Comparison of ENCODE assay signal across 8 mouse cellular contexts in genomic region chr11:3895458-3895857, GRCm38 (mm10). TPM values are rescaled to one million over a fixed set of nuclear protein-coding genes. Genes with fewer than 3 reads are reported as not detected.
DNase-seq lines count a peak whose midpoint lies in the region; ATAC-seq and TF ChIP-seq lines count a peak whose summit lies in the region.

No protein-coding gene starts in this region.

- no peaks in the 10 kb centered on the region for H3K36me3 ChIP-seq in erythroblast, embryonic 14.5 days (ENCODE audit: control insufficient read depth)
- peaks cover 38% of the 10 kb centered on the region for H3K36me3 ChIP-seq in C2C12 (ENCODE audit: control insufficient read depth, insufficient read depth)
- peaks cover 9% of the 10 kb centered on the region; the same call in 1 of the 2 replicates for H3K36me3 ChIP-seq in forebrain, postnatal 0 days (ENCODE audit: insufficient read depth)
- H3K36me3 ChIP-seq in liver, postnatal 0 days (replicated peaks; ENCODE audit: insufficient read depth, low read length) = no peaks in the 10 kb centered on the region

- no peak for ATAC-seq in erythroblast, adult 5-6 weeks (replicated peaks; ENCODE audit: low FRiP score, poor library complexity, severe bottlenecking)
- ATAC-seq in forebrain, postnatal 0 days = no peak; the same call in 1 of the 2 replicates
- no peak for ATAC-seq in liver, postnatal 0 days
- no peak for ATAC-seq in erythroid progenitor cell, adult 5-6 weeks (replicated peaks; ENCODE audit: low FRiP score, poor library complexity, severe bottlenecking)

- peak overlapping the region; percentile 46 for H3ac ChIP-seq in C2C12 (ENCODE audit: control insufficient read depth, insufficient read length, low read depth)

- TF ChIP-seq EP300 in liver, postnatal 0 days (IDR thresholded peaks at IDR 0.05; ENCODE audit: low read depth) = no peak

- H3K27ac ChIP-seq in forebrain, postnatal 0 days (ENCODE audit: low read depth, low read length) = peak overlapping the region; percentile 82
- no peak overlapping the region for H3K27ac ChIP-seq in liver, postnatal 0 days (ENCODE audit: low read depth)

- 4% methylated on average over 10 of the region's 10 CpGs for WGBS in forebrain, postnatal 0 days
- WGBS in liver, postnatal 0 days (ENCODE audit: insufficient replicate concordance) = 3% methylated on average over 10 of the region's 10 CpGs

- peaks cover 14% of the 10 kb centered on the region for H3K4me1 ChIP-seq in erythroblast, embryonic 14.5 days (ENCODE audit: control insufficient read depth)
- peaks cover 8% of the 10 kb centered on the region for H3K4me1 ChIP-seq in forebrain, postnatal 0 days (ENCODE audit: insufficient read depth)
- H3K4me1 ChIP-seq in liver, postnatal 0 days (ENCODE audit: insufficient read depth) = peaks cover 11% of the 10 kb centered on the region

- DNase-seq in forebrain, postnatal 0 days = no peak
- DNase-seq in liver, postnatal 0 days = no peak
- no peak for DNase-seq in urinary bladder, adult 2 months (ENCODE audit: low spot score)
- no peak for DNase-seq in frontal cortex, adult 2 months (ENCODE audit: extremely low spot score in 1 of 2, low spot score in 1 of 2)

- H3K4me3 ChIP-seq in erythroblast, embryonic 14.5 days (replicated peaks) = peak overlapping the region; percentile 62
- H3K4me3 ChIP-seq in C2C12 (ENCODE audit: insufficient read depth, poor library complexity, severe bottlenecking) = peak overlapping the region; percentile 62
- peak overlapping the region; percentile 52 for H3K4me3 ChIP-seq in forebrain, postnatal 0 days (ENCODE audit: low read depth, low read length)
- H3K4me3 ChIP-seq in liver, postnatal 0 days (ENCODE audit: low read depth, low read length) = peak overlapping the region; percentile 45

- TF ChIP-seq CTCF in C2C12 (IDR thresholded peaks at IDR 0.05; ENCODE audit: control insufficient read depth, insufficient read depth, insufficient read length) = no peak
- no peak for TF ChIP-seq CTCF in forebrain, postnatal 0 days (IDR thresholded peaks at IDR 0.05; ENCODE audit: low read depth)
- TF ChIP-seq CTCF in liver, postnatal 0 days (IDR thresholded peaks at IDR 0.05; ENCODE audit: low read depth) = no peak

- H3K27me3 ChIP-seq in erythroblast, embryonic 14.5 days (ENCODE audit: control insufficient read depth) = peaks cover 14% of the 10 kb centered on the region
- H3K27me3 ChIP-seq in C2C12 (ENCODE audit: control insufficient read depth, insufficient read depth, insufficient read length) = no peaks in the 10 kb centered on the region
- H3K27me3 ChIP-seq in forebrain, postnatal 0 days (ENCODE audit: insufficient read depth, low read length) = no peaks in the 10 kb centered on the region
- H3K27me3 ChIP-seq in liver, postnatal 0 days (ENCODE audit: insufficient read depth, low read length) = no peaks in the 10 kb centered on the region

- no peaks in the 10 kb centered on the region for H3K9me3 ChIP-seq in erythroblast, embryonic 14.5 days (ENCODE audit: control insufficient read depth, low read length)
- H3K9me3 ChIP-seq in forebrain, postnatal 0 days (ENCODE audit: low read length) = no peaks in the 10 kb centered on the region
- no peaks in the 10 kb centered on the region for H3K9me3 ChIP-seq in liver, postnatal 0 days (ENCODE audit: low read length)

- H3K9ac ChIP-seq in forebrain, postnatal 0 days = peak overlapping the region; percentile 68
- H3K9ac ChIP-seq in liver, postnatal 0 days (replicated peaks) = no peak overlapping the region

- H3K79me3 ChIP-seq in C2C12 (ENCODE audit: low read depth) = peaks cover 28% of the 10 kb centered on the region

- peaks cover 49% of the 10 kb centered on the region for H3K79me2 ChIP-seq in C2C12 (ENCODE audit: control insufficient read depth, insufficient read depth)

- peak overlapping the region; percentile 88 for H3K4me2 ChIP-seq in forebrain, postnatal 0 days (ENCODE audit: low read depth)
- peak overlapping the region; percentile 78 for H3K4me2 ChIP-seq in liver, postnatal 0 days (ENCODE audit: low read depth, low read length)

TF ChIP-seq in C2C12, 6 proteins besides CTCF, POLR2A, EP300 and RAD21 (continues in another document):
- no peak for TF ChIP-seq MYOD1 (IDR thresholded peaks at IDR 0.05; ENCODE audit: control insufficient read depth, insufficient read length, low read depth)
- no peak for TF ChIP-seq CEBPB (IDR thresholded peaks at IDR 0.05; ENCODE audit: low read depth)
- TF ChIP-seq FOSL1 (IDR thresholded peaks at IDR 0.05; ENCODE audit: insufficient read depth, low read length, poor library complexity, severe bottlenecking) = no peak
- TF ChIP-seq USF1 (IDR thresholded peaks at IDR 0.05; ENCODE audit: low read depth) = no peak
- no peak for TF ChIP-seq MAX (IDR thresholded peaks at IDR 0.05)

RNA-seq across cellular contexts. Expression of gene Dusp18, which starts 0.4 kb away (rescaled TPM):
- polyA plus RNA-seq in erythroblast, embryonic 14.5 days (2012) = not detected in 2 replicates
- not detected in 2 replicates for total RNA-seq in erythroblast, adult 5-6 weeks (2015; ENCODE audit: low replicate concordance)
- total RNA-seq in erythroblast, adult 5-6 weeks (2017; ENCODE audit: low replicate concordance) = 0.09 TPM in 1 of 2 replicates, not detected in the other
- 9.9 TPM for polyA plus RNA-seq in C2C12 (2012; fragmentation: generic; extraction: Trizol)
- total RNA-seq in forebrain, postnatal 0 days (2014; rRNA removed) = 19.5 and 25.3 TPM in 2 replicates
- polyA plus RNA-seq in forebrain, postnatal 0 days (2015; fragmentation: Nextera tagmentation; extraction: Ambion mirVana) = 20.0 and 33.6 TPM in 2 replicates
- polyA plus RNA-seq in liver, postnatal 0 days (2015; fragmentation: Nextera tagmentation; extraction: Ambion mirVana) = 0.19 and 0.27 TPM in 2 replicates
- polyA plus RNA-seq in urinary bladder, adult 2 months (2012; rRNA removed) = 2.5 and 3.0 TPM in 2 replicates
- 18.4 and 20.3 TPM in 2 replicates for polyA plus RNA-seq in frontal cortex, adult 2 months (2012; rRNA removed)
- not detected in 2 replicates for total RNA-seq in erythroid progenitor cell, adult 5-6 weeks (2015; ENCODE audit: low replicate concordance)
- total RNA-seq in erythroid progenitor cell, adult 5-6 weeks (2017; ENCODE audit: low replicate concordance) = not detected in 2 replicates

RNA-seq across cellular contexts. Expression of gene 4921536K21Rik, which starts 0.6 kb away (rescaled TPM):
- polyA plus RNA-seq in erythroblast, embryonic 14.5 days (2012) = 0.02 TPM in 1 of 2 replicates, not detected in the other
- total RNA-seq in erythroblast, adult 5-6 weeks (2015; ENCODE audit: low replicate concordance) = not detected in 2 replicates
- total RNA-seq in erythroblast, adult 5-6 weeks (2017; ENCODE audit: low replicate concordance) = not detected in 2 replicates
- 0.89 TPM for polyA plus RNA-seq in C2C12 (2012; fragmentation: generic; extraction: Trizol)
- 0.19 and 0.31 TPM in 2 replicates for total RNA-seq in forebrain, postnatal 0 days (2014; rRNA removed)
- 0.33 and 0.56 TPM in 2 replicates for polyA plus RNA-seq in forebrain, postnatal 0 days (2015; fragmentation: Nextera tagmentation; extraction: Ambion mirVana)
- not detected in 2 replicates for polyA plus RNA-seq in liver, postnatal 0 days (2015; fragmentation: Nextera tagmentation; extraction: Ambion mirVana)
- polyA plus RNA-seq in urinary bladder, adult 2 months (2012; rRNA removed) = 0.25 and 0.34 TPM in 2 replicates
- polyA plus RNA-seq in frontal cortex, adult 2 months (2012; rRNA removed) = 0.28 and 0.46 TPM in 2 replicates
- total RNA-seq in erythroid progenitor cell, adult 5-6 weeks (2015; ENCODE audit: low replicate concordance) = not detected in 2 replicates
- total RNA-seq in erythroid progenitor cell, adult 5-6 weeks (2017; ENCODE audit: low replicate concordance) = not detected in 2 replicates

RNA-seq across cellular contexts. Expression of gene Slc35e4, which starts 19.0 kb away (rescaled TPM):
- 0.04 and 0.14 TPM in 2 replicates for polyA plus RNA-seq in erythroblast, embryonic 14.5 days (2012)
- 0.38 and 0.63 TPM in 2 replicates for total RNA-seq in erythroblast, adult 5-6 weeks (2015; ENCODE audit: low replicate concordance)
- not detected in 2 replicates for total RNA-seq in erythroblast, adult 5-6 weeks (2017; ENCODE audit: low replicate concordance)
- polyA plus RNA-seq in C2C12 (2012; fragmentation: generic; extraction: Trizol) = 58.0 TPM
- 39.1 and 43.7 TPM in 2 replicates for total RNA-seq in forebrain, postnatal 0 days (2014; rRNA removed)
- 26.5 and 27.0 TPM in 2 replicates for polyA plus RNA-seq in forebrain, postnatal 0 days (2015; fragmentation: Nextera tagmentation; extraction: Ambion mirVana)
- 0.43 and 0.46 TPM in 2 replicates for polyA plus RNA-seq in liver, postnatal 0 days (2015; fragmentation: Nextera tagmentation; extraction: Ambion mirVana)
- polyA plus RNA-seq in urinary bladder, adult 2 months (2012; rRNA removed) = 10.4 and 13.0 TPM in 2 replicates
- 23.9 and 24.0 TPM in 2 replicates for polyA plus RNA-seq in frontal cortex, adult 2 months (2012; rRNA removed)
- 0.42 TPM in 1 of 2 replicates, not detected in the other for total RNA-seq in erythroid progenitor cell, adult 5-6 weeks (2015; ENCODE audit: low replicate concordance)
- 0.76 TPM in 1 of 2 replicates, not detected in the other for total RNA-seq in erythroid progenitor cell, adult 5-6 weeks (2017; ENCODE audit: low replicate concordance)

RNA-seq across cellular contexts. Expression of gene Osbp2, which starts 31.8 kb away (rescaled TPM):
- polyA plus RNA-seq in erythroblast, embryonic 14.5 days (2012) = not detected in 2 replicates
- total RNA-seq in erythroblast, adult 5-6 weeks (2015; ENCODE audit: low replicate concordance) = not detected in 2 replicates
- not detected in 2 replicates for total RNA-seq in erythroblast, adult 5-6 weeks (2017; ENCODE audit: low replicate concordance)
- polyA plus RNA-seq in C2C12 (2012; fragmentation: generic; extraction: Trizol) = 2.1 TPM
- 48.1 and 63.2 TPM in 2 replicates for total RNA-seq in forebrain, postnatal 0 days (2014; rRNA removed)
- polyA plus RNA-seq in forebrain, postnatal 0 days (2015; fragmentation: Nextera tagmentation; extraction: Ambion mirVana) = 21.3 and 30.8 TPM in 2 replicates
- 0.07 TPM in 1 of 2 replicates, not detected in the other for polyA plus RNA-seq in liver, postnatal 0 days (2015; fragmentation: Nextera tagmentation; extraction: Ambion mirVana)
- polyA plus RNA-seq in urinary bladder, adult 2 months (2012; rRNA removed) = 0.98 and 2.0 TPM in 2 replicates
- 65.4 TPM in 2 replicates for polyA plus RNA-seq in frontal cortex, adult 2 months (2012; rRNA removed)
- total RNA-seq in erythroid progenitor cell, adult 5-6 weeks (2015; ENCODE audit: low replicate concordance) = not detected in 2 replicates
- not detected in 2 replicates for total RNA-seq in erythroid progenitor cell, adult 5-6 weeks (2017; ENCODE audit: low replicate concordance)

RNA-seq across cellular contexts. Expression of gene Tcn2, which starts 36.5 kb away (rescaled TPM):
- polyA plus RNA-seq in erythroblast, embryonic 14.5 days (2012) = 0.07 and 0.08 TPM in 2 replicates
- total RNA-seq in erythroblast, adult 5-6 weeks (2015; ENCODE audit: low replicate concordance) = 33.4 and 50.3 TPM in 2 replicates
- 12.0 and 20.8 TPM in 2 replicates for total RNA-seq in erythroblast, adult 5-6 weeks (2017; ENCODE audit: low replicate concordance)
- polyA plus RNA-seq in C2C12 (2012; fragmentation: generic; extraction: Trizol) = 3.4 TPM
- 20.3 and 20.9 TPM in 2 replicates for total RNA-seq in forebrain, postnatal 0 days (2014; rRNA removed)
- 23.2 and 24.1 TPM in 2 replicates for polyA plus RNA-seq in forebrain, postnatal 0 days (2015; fragmentation: Nextera tagmentation; extraction: Ambion mirVana)
- polyA plus RNA-seq in liver, postnatal 0 days (2015; fragmentation: Nextera tagmentation; extraction: Ambion mirVana) = 55.5 and 61.3 TPM in 2 replicates
- 101 and 110 TPM in 2 replicates for polyA plus RNA-seq in urinary bladder, adult 2 months (2012; rRNA removed)
- 33.2 and 39.2 TPM in 2 replicates for polyA plus RNA-seq in frontal cortex, adult 2 months (2012; rRNA removed)
- 26.3 and 26.4 TPM in 2 replicates for total RNA-seq in erythroid progenitor cell, adult 5-6 weeks (2015; ENCODE audit: low replicate concordance)
- 8.5 and 22.8 TPM in 2 replicates for total RNA-seq in erythroid progenitor cell, adult 5-6 weeks (2017; ENCODE audit: low replicate concordance)
